Mouse (Mus musculus) liver (tissue): ENCODE data around the gene Akain1.
A peak's percentile ranks its signal among the peaks of the same experiment; 100 is the strongest.

Source experiments
- DNase-seq: peaks from one replicate; pipeline ENCODE4 v3.0.0-alpha.2; 2020; ENCODE audit warnings: mixed read lengths

Gene Akain1

DNA sequence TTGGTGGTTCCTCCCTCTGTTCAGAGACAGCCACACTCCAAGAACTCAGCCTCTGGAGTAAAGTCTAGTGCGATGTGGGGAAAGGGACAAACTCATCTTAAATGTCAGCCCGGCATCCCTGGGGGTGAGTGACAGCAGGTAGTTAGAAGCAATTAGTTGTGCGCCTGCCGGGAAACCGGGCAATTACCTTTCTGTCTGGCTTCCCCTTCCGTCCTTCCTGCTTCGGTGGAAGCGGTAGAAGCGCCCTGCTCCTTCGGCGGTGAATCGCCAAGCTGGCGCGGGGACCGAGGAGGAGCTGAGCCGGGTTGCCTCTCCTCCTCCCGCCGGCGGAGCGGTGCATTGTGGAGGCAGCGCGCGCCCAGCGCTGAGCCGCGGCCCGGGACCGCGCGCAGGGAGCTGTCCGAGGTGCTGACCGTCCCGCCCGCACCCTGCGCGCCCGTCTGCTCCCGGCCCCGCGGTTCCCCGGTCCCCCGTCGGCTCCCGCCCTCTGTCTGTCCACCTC lies at the start of gene Akain1:
TSS of gene Akain1 (plus strand) at position 337 of the 502 bp plus-strand sequence.
- DNase-seq = peak; percentile 70

DNA sequence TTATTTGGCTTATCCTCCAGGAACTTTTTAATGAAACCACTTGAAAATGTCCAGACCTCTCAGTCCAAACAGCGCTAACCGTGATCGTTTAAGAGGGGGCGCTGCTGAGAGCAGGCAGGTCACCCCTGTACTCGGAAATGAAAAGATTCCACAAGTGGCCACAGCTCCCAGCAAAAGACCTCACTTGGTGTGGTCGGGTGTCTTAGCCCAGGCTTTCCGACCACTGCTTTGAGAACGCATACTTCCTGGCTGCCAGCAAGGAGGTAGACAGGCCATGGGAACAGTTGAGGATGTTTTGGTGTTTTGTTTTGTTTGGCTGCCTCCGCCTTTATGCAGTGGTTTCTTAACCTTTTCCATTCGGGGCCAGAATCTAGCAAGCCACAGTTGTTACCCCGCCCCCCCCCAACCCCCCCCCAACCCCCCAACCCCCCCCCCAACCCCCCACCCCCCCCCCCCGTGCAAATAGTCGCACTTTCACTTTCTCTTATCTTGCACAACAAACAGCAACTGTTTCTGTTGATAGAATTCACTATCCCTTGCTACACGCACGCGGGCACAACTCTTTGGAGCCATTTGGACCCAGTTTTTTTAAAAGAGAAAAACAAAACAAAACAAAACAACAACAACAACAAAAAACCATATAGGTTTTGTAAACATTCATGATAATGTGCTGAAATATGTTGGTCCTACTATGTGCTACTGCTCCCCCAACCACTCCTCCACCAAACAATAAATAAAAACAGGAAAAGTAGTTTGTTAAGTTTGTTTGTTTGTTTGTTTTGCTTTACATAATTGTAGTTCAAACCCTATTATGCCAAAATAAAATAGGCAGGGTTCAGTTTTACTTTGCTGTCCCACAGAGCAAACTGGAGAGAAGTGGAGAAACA lies 42.7 kb upstream of the Akain1 start:
- peak; percentile 68 for DNase-seq

DNA sequence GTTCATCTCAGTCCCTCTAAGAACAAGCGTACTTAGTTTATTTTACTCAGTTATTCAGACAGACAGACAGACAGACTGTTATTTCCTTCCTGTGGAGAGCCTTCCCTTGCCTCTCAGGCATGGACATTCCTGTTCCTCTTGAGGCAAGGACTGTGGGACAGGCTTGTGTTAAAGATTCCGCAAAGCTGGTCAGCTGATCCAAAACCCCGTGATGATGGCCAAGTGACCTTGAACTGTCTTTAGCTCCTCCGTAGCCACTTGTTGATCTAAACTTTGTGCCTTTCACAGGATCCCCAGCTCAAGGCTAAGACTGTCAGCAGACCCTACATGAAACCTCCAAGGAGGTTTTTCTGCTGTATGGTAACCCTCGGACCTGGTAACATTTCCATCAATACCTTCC lies 42.0 kb upstream of the Akain1 start:
- DNase-seq = no peak

DNA sequence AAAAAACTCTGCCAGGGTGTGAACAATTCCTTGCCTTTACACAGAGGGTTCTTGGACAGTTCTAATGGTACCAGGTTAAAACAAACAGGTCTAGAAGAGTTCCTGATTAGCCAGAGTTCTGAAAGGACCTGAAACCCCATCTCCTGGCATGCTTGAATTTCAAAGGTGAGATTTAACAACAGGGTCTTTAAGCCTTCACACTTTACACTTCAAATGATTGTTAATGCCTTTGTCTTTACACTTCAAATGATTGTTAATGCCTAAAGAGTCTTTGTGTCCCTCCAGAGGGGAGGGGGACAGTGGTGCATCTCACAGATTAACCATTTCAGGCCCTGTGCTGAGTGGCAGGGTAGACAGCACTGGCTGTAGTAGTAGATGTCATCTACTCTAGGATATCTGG lies 41.0 kb upstream of the Akain1 start:
- no peak for DNase-seq

DNA sequence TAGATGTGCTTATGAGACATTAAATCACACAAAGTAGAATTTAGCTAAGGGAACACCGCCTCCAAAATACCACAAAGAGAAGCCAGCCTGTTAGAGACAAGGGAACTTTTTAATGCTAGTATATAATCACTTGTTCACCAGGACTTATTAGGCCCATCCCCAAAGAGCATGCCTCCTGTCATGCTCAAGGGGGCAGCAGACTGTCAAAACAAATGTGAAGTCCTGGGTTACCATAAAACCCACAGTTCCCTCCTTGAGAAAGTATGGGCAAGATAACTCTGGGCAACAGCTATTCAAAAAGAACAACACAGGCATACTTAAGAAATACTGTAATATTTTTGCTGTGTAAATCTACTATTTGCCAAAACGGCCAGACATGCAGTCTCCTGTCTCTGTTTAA lies 38.0 kb upstream of the Akain1 start:
- no peak for DNase-seq

DNA sequence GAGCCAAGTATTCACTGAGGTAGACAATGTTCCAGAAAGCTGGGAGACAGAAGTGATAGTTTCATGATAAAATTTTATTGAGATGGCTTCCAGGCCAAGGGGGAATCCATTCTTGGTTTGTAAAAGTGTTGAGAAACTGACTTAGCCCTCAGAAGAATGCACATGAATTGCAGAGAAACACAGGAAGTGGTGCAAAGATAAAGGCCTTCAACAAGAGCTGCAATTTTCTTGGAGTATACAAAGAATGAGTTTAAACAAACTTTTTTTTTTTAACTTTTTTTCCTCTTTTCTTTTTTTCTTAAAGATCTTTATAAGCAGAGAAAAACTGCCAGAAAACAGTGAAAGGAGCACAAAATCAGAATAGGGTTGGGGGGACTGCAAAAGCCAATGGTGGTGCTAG lies 23.0 kb upstream of the Akain1 start:
- no peak for DNase-seq

DNA sequence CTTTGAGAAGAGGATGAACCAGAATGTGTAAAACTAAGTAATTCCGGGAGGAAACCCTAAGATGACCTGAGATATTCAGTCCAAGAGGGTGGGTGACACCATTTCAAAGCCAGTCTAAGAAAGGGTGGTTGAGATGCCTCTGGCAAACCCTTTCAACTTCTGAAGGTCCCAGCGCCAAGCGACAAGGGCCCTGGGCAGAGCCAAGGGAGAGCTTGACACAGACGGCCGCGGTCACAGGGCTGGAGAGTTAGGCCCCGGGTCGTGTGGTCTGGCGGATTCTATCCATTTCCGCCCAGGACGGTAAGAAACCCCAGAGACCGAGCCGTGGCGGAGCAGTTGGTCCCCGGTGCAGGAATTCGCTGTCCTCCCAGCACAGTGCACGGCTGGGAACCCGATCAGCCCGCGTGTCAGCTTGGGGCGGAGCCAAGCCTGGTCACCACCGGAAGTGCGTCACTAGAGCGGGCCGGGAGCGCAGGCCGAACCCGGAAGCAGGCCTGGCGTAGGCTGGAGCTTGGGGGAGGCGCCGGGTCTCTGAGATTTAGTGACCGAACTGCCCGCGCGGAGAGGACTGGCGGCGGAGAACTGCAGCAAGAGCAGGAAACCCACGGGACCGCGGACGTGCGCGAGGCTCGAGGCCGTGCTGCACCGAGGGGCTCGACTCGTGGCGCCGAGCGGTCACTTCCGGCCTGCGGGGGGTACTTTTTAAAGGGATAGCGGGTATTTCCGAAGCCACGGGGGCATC lies 22.0 kb upstream of the Akain1 start:
- peak; percentile 95 for DNase-seq

DNA sequence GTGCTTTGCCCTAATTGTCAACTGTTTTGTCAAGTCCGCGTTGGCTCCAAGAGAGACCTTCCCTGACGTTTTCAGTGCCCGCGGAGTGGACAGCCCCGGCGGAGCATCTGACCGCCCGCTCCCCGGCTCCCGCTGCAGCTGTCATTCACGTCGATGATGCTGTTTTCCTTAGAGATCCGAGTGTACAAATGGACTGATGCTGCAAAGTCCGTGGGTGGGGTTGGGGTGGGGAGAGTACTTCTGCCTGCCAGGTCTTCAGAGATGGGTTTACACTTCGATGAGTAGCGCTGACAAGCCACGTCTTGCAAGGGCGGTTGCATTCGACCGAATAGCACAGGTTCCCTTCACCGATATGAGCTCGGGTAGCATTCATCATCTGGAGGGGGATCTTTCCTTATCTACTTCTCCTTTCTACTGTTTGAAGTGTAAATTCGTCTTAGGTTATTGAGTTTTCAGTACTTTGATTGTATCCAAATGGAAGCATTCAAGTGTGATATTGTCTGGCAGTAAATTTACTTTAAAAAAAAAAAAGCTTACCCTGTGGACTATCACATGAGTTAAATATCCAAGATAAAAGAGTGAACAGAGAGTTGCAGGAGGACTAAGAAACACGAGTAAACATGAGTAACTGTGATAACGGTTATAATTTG lies 21.3 kb upstream of the Akain1 start:
- peak; percentile 58 for DNase-seq

DNA sequence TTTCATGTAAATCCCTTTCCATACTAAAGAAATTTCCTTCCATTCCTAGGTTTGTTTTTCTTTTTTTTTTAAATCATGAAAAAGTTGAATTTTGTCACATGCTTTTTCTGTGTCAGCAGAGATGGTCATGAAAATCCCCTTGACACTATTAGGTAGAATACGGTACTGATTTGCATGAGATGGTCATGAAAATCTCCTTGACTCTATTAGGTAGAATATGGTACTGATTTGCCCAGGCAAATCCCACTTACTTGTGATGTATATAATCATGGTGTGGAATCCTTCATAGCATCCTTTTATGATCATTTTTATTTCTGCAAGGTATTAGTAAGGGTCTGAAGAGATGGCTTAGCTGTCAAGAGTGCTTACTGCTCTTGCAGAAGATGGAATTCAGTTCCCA lies 17.5 kb upstream of the Akain1 start:
- DNase-seq = no peak

DNA sequence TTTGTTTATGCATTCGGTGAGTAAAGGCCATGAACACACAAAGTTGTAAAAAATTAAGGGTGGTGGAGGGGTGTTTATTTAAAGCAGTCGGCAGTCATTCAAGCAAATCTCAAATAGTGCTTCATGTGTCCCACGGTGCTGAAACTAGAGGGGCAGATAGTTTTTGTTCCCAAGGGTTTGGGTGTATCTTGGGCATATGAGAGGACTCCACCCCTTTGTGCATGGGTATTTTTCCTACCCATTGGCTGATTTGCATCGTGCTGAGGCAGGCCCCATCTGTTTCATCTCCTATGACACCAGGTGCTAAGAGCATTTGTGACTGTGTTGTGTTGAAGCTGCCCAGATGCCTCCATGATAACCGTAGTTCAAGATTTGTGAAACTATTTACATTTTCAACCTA lies 1.3 kb upstream of the Akain1 start:
- no peak for DNase-seq

DNA sequence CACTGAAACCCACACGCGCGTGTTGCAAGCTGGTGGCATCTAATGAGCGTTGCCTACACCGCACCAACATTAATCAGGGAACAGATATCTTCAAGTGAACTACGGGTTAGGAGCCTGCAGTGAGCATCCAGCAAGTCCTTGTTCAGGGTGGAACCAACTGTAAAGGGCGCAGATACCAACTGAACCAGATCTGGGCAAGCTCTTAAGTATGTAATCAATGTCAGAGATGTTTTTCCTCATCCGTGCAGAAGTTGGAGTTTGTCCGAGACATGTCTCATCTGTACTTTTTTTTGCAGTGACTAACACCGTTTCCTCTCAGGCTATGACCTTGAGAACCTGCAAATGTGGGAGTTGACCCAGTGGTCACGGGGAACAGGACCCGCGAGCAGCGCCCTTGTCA lies 640 bp upstream of the Akain1 start:
- no peak for DNase-seq

DNA sequence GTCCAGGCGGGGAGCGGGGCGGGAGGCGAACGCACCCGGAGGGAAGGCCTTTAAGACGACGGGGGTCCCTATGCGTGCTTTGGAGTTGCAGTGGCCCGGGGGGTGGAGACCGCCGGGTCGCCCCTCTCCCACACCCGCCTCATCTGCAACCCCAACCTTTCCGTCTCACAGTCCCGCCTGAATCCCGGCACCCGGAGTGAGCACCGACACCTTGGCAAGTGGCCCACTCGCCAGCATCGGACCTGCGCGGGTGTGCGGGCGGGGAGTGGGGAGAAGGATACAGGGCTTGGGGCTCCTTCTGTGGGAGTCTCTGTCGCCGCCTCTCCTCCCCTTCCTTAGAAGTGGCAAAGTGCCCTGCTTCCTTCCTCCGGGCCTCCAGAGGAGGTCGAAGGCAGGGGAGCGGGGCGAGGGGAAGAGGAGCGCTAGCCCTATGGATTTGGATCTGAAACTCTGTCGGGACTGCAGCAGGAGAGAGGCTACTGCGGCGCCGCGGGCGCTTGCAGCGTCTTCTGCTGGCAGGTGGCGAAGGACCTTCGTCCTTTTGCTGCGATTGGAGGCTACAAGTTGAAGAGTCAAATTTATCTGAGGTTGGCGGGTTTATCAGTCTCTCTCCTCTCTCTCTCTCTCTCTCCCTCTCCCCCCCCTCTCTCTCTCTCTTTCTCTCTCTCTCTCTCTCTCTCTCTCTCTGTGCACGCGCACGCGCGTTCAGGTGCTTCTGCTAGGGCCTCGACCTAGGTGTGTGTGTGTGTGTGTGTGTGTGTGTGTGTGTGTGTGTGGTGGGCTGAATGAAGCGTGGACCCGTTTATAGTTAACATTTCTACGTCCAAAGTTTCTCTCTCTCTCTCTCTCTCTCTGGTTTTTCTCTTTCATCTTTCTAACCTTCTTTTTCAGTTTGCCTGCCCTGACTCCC lies 700 bp downstream of the Akain1 start:
- DNase-seq = no peak

DNA sequence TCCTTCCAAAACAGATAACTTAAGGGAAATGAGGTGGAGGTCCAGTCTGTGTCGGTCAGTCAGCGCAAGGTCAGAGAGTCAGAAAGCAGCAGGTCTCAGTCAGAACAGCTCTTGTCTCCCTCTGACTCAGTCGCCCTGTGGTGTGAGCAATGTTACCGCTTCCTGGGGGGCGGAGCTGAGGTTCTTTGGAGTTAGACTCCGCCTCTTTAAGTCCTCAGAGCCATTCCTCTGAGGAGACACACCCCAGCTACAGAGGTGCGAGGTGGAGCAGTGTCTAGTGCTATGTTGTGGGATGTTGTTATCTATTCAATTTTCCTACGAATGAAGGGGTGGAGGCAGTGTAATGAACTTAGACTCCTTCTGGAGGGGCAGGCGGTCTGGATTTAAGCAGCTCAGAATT lies 1.9 kb downstream of the Akain1 start:
- DNase-seq = peak; percentile 7

DNA sequence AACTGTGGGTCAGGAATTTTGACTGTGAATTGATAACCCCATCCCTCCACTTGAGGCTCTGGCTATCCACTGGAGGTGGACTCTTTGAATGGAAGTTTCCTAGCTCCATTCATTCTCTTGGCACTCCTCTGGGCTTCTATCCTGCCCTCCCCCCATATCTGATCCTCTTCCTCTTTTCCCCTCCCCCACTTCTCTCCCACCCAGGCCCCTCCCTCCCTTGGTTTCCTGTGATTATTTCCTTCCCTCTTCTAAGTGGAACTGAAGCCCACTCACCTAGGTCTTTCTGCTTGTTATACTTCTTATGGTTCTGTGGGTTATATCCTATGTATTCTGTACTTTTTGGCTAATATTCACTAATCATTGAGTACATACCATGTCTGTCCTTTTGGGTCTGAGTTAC lies 9.6 kb downstream of the Akain1 start:
- no peak for DNase-seq

DNA sequence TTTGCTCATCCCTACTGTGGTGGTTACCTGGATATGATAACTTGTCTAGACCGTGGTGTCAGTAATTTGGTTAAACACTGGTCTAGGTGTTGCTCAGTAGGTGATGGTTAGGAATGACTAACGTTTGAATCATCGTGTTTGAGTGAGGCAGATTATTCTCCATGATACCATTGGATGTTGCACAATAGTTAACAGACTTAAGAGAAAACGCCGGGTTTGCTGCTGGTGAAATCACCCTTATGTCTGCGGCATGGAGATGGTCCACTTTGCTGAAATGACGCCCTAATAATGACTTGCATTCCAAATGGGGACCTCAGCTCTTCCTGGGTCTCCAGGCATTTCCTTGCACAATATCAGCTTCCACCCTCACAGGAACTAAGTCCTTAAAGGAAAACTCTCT lies 22.6 kb downstream of the Akain1 start:
- DNase-seq = no peak

DNA sequence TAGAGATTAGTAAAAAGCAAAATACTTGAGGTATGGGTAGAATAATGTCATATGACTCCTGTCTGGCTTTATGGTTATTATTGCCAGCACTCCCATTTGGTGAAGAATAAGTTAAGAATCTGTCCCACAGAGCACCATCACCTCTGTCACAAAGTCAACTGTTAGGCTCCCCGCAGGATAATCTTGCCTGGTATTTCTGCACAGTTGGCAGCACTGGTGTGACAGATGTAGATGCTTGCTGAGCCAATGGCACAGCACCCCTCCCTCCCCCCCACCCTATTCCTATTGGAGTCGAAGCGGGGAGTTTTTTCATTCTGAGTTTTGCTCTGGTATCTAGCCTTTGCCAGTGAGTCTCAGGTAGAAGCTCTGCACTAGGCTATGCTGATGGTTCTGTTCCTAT lies 23.9 kb downstream of the Akain1 start:
- DNase-seq = no peak

DNA sequence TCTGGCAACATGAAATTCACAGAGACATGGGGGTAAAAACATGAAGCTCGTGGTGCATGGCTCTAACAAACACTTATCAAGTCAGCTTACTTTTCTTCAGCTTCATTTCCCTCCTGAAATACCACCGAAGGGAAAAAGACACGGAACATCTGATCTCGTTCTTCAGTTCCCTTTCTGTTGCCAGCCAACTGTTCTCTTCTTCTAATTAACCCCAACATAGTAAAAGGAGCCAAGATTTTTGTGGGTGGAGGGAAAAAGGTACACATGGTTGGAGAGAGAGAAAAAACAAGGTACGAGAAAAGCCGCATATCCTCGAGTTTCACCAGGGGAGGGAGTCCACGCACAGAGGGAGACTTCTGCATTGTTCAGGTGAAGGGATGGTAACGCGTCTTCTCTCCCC lies 32.0 kb downstream of the Akain1 start:
- DNase-seq = no peak

DNA sequence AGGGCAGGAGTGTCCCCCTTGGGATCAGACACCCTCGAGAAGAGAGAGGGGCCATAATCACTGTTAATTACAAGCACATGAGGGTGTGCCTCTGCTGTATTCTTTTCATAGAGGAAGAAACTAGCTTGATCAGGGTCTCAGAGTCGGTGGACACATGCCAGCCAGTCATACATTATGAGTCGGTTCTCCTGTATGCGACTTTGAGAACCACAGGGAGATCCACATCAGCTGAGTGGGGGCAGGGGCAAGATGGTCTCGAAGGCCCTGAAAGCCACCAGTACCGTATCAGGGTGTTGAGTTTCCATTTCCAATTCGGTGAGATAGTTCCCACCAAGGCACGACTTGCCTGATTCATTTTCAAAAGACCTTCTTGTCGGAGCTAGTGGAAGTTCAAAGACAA lies 33.3 kb downstream of the Akain1 start:
- DNase-seq = no peak

DNA sequence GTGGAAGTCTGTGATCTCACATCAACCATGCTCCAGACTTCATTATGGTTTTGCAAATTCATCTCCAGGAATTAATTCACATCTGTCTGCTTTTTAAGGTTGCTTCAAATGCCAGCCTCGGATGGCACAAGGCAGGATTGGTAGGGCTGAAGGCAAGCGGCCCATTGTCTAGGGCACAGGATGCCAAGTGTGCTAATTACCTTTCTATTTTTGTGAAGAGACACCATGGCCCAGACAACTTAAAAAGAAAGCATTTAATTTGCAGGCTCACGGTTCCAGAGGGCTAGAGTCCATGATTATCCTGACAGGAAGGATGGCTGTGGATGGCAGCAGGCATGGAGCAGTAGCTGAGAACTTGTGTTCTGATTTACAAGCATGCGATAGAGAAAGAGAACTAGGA lies 35.0 kb downstream of the Akain1 start:
- DNase-seq = no peak

DNA sequence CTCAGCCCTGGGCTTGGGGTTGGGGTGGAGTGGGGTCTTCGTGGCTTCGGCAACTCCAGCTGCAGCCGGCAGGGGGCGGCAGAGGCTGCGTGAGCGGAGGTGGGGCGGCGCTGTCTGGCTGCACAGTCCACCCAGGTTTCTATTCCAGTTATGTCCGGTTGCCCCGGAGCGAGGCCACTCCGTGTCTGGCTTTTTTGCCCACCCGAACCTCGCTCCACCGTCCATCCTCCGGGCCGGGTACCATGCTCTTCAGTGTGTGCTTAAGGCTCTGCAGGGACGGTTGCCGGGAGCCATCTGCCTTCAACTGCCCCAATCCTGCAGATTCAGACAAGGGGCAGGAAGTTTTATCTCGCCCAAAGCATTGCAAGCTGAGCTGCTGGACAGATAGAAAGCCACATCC lies 36.3 kb downstream of the Akain1 start:
- DNase-seq = peak; percentile 67

DNA sequence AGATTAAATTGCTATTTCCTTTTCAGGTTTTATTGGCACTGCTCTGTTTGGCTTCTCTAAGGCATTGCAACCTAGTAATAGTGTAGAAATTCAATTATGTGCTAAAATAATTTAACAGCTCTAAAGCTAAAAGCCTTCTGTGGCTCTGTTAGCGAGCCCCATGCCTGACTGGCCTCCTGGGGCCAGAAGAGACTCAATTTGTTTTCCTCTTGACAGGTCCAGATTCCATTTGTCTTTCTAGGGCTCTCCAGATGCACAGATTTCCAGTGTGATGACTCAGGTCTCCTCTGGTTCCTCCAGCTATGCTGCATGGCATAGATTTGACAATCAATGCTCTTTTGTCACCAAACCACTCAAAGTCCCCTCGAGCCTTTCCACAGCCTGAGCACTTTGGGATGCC lies 38.4 kb downstream of the Akain1 start:
- no peak for DNase-seq

DNA sequence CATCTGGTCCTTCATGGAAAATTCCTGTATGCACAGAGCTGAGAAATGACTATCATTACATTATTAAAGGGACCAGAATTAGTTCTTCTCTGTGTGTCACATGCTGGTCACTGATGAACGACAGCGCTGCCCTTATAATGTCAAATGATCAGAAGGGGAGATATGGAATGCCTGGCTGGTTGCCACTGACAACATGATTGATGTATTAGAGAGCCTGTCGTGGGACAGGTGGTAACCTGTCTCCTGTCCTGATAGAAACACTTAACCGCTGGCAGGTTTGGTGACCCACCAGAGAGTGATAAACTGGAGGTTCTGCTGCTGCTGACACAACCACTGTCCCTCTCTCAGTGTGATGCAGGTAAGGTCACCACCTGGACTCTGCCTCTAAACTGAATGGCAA lies 40.1 kb downstream of the Akain1 start:
- DNase-seq = no peak

DNA sequence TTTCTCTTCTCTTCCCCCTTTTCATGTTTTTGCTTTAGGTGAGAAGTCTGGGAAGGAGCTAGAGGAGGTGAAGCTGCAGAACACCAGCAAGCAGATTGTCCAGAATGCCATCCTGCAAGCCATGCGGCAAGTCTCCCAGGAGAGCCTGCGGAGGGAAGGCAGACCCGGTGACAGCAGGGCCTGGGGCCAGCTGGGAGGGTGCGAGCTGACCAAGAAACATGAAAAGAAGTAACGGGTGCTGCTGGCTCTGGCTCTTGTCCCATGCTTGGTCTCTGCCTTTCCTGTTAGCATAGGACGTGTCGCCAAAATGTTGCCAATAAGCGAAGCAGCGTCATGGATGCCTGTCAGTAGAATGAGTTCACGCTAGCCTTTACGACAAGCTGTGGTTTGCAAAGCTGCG lies 48.0 kb downstream of the Akain1 start:
- no peak for DNase-seq
